Mouse (Mus musculus) liver, adult 2 months (tissue): ENCODE results near the gene Gbp4. TPM values are rescaled to one million over a fixed set of nuclear protein-coding genes. Genes with fewer than 3 reads are reported as not detected.
"Not testable (repeated sequence)": the region's sequence is repeated elsewhere in the genome, so short reads cannot be mapped to it uniquely, and the experiment has no call there.

Source experiments
- DNase-seq: peaks from one replicate; pipeline ENCODE4 v3.0.0-alpha.2; 2011; ENCODE audit warnings: low read depth, low spot score; ENCODE audit errors: extremely low read depth
- H3K27ac ChIP-seq: fragments of 200-500 bp; replicated peaks from 2 replicates; pipeline ENCODE4 v1.5.1; 2012; ENCODE audit warnings: low read depth, mild to moderate bottlenecking, control low read depth, inconsistent platforms, low read length; ENCODE audit not compliant: insufficient read depth
- H3K27me3 ChIP-seq: fragments of 200-500 bp; 2 replicates; pipeline ENCODE4 v1.6.1; 2012; ENCODE audit warnings: mild to moderate bottlenecking, moderate library complexity, low read length, inconsistent platforms; ENCODE audit not compliant: control insufficient read depth, insufficient read depth
- H3K36me3 ChIP-seq: fragments of 200-500 bp; 2 replicates; pipeline ENCODE4 v1.6.1; 2012; ENCODE audit warnings: low read length, inconsistent platforms; ENCODE audit not compliant: control insufficient read depth, insufficient read depth
- H3K4me1 ChIP-seq: fragments of 200-500 bp; 2 replicates; pipeline ENCODE4 v1.6.1; 2011; ENCODE audit warnings: low read length; ENCODE audit not compliant: control insufficient read depth, insufficient read depth
- H3K4me3 ChIP-seq: fragments of 200-500 bp; 2 replicates; pipeline ENCODE4 v1.5.1; 2011; ENCODE audit warnings: low read depth, mild to moderate bottlenecking, control low read depth, low read length, moderate library complexity; ENCODE audit not compliant: insufficient read depth
- H3K79me2 ChIP-seq: fragments of 200-500 bp; 2 replicates; pipeline ENCODE4 v1.6.1; 2012; ENCODE audit warnings: inconsistent platforms, mild to moderate bottlenecking, low read length, moderate library complexity; ENCODE audit not compliant: control insufficient read depth, insufficient read depth
- H3K9ac ChIP-seq: fragments of 200-500 bp; 2 replicates; pipeline ENCODE4 v1.6.1; 2012; ENCODE audit warnings: low read depth, mild to moderate bottlenecking, control low read depth, inconsistent platforms, low read length
- CTCF ChIP-seq: fragments of 200-500 bp; IDR thresholded peaks from 2 replicates; pipeline ENCODE4 v1.5.1; 2011; ENCODE audit warnings: low read depth, low read length, control low read depth
- POLR2A ChIP-seq: fragments of 200-500 bp; IDR thresholded peaks from 2 replicates; pipeline ENCODE4 v1.6.1; 2011; ENCODE audit warnings: low read length, control low read depth; ENCODE audit not compliant: insufficient read depth; ENCODE audit errors: extremely low read depth
- WGBS: fragments of 180-500 bp; shearing (Covaris S2); methylation state at CpG from one replicate; pipeline ENCODE4 v1.1.7; 2018; 5-methylcytosine and 5-hydroxymethylcytosine counted together
- polyA plus RNA-seq: library from polyadenylated mRNA; depleted of rRNA; stranded (reverse); fragments of >200 nt; gene quantifications from 2 replicates; pipeline ENCODE4 v1.2.3, GENCODE M21; 2012; rRNA removed
- total RNA-seq: library from RNA; depleted of rRNA; stranded (reverse); fragments of >200 nt; gene quantifications from 2 replicates; pipeline ENCODE4 v1.2.3, GENCODE M21; 2014; rRNA removed

Gene Gbp4
- total RNA-seq (4.8 and 5.3 TPM in 2 replicates), polyA plus RNA-seq (1.2 and 2.6 TPM in 2 replicates)

DNA sequence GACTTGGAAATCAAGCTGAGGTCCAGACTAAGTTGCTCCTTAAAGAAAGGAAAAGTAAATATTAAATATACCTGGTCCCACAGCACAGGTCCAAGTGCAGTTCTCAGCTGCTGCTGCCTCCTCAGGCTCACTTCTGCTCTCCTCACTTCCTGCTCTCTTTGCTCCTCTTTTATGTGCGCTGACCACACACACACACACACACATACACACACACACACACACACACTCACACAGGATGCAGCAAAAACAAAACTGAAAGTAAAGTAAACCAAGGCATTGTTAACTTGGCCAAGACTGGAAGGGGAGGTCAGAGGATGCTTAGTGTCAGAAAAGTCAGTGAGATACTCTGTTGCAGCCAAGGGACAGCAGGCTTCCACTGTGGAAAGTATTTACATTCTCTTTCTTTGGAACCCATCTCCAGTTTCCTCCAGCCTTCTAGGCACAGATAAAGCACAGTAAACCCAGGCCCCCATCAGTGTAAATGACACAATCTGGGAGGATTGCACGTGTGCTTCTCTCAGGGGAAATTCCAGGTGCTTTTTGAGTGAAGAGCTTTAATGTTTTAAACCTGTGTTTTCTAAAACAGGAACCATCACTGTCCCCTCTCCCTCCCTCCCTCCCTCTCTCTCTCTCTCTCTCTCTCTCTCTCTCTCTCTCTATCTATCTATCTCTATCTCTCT is at the start of gene Gbp4, which contains the start of the genes Gbp9 and Gbp8:
Gene Gbp4, minus strand, starts transcription at position 178 of the 680 bp plus-strand sequence.
Gene Gbp9, minus strand, starts transcription at position 131 of the 680 bp plus-strand sequence.
Gene Gbp8, minus strand, starts transcription at position 132 of the 680 bp plus-strand sequence.
- H3K4me3 ChIP-seq = peak within 1 kb of the TSS; percentile 57
- peak within 1 kb of the TSS; percentile 61; the same call in 1 of the 2 replicates for H3K9ac ChIP-seq
- peak; percentile 39 for DNase-seq

GRCm38 (mm10) chr5:105181446-105181845 is 42.1 kb upstream of the Gbp4 start:
- Histone ChIP-seq H3K4me1 (no peaks in the 10 kb centered on the region), H3K36me3 (no peaks in the 10 kb centered on the region), H3K79me2 (no peaks in the 10 kb centered on the region), H3K27ac (no peak overlapping the region), H3K9ac (no peak overlapping the region), H3K4me3 (no peak overlapping the region), H3K27me3 (no peaks in the 10 kb centered on the region)
- TF ChIP-seq CTCF (no peak), POLR2A (no peak)
- DNase-seq = no peak

More for the DNA sequence above, at the start of gene Gbp4, which contains the start of the genes Gbp9 and Gbp8:
- H3K27me3 ChIP-seq, H3K36me3 ChIP-seq, H3K79me2 ChIP-seq, H3K4me1 ChIP-seq: not testable (repeated sequence)
- H3K27ac ChIP-seq = peak within 1 kb of the TSS; percentile 68
- WGBS = 35% methylated on average over 2 of the region's 2 CpGs

- DNase-seq = no peak
- Histone ChIP-seq H3K9ac (no peak overlapping the region), H3K4me1 (no peaks in the 10 kb centered on the region), H3K4me3 (no peak overlapping the region), H3K27ac (no peak overlapping the region), H3K79me2 (no peaks in the 10 kb centered on the region), H3K27me3 (no peaks in the 10 kb centered on the region), H3K36me3 (no peaks in the 10 kb centered on the region)
- 87% methylated on average over 5 of the region's 5 CpGs for WGBS
- TF ChIP-seq POLR2A (no peak), CTCF (no peak)
These were observed 17.2 kb upstream of the Gbp4 start for GRCm38 (mm10) chr5:105156582-105156981.

GRCm38 (mm10) chr5:105154049-105154448 is 14.7 kb upstream of the Gbp4 start:
- Histone ChIP-seq H3K27ac (no peak overlapping the region), H3K79me2 (no peaks in the 10 kb centered on the region), H3K27me3 (no peaks in the 10 kb centered on the region), H3K9ac (no peak overlapping the region), H3K4me1 (no peaks in the 10 kb centered on the region), H3K36me3 (no peaks in the 10 kb centered on the region), H3K4me3 (no peak overlapping the region)
- TF ChIP-seq CTCF (no peak), POLR2A (no peak)
- no peak for DNase-seq

DNA sequence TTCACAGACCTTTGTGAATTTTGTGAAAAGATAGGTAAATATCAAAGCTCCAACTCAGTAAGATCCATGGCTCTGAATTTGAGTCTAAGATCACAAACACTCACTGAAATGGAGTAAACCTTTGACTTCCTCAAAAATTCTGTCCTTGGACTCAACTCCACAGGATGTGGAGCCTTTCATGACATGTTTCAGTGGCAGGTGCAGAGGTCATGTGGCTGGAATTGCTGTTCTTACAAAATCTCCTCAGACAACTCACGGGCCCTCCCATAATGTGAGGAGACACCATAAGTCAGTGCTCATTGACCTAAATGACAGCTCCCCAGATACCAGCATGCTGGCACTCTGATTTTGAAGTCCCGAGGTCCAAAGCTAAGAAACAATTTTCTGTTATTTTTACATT is 8.7 kb upstream of the Gbp4 start:
- H3K9ac ChIP-seq, H3K27me3 ChIP-seq, DNase-seq, H3K4me1 ChIP-seq, H3K36me3 ChIP-seq, H3K27ac ChIP-seq, H3K4me3 ChIP-seq, H3K79me2 ChIP-seq: not testable (repeated sequence)
- 65% methylated on average over 2 of the region's 2 CpGs for whole genome bisulfite sequencing

- Histone ChIP-seq H3K27ac (peak overlapping the region; percentile 65), H3K4me1 (no peaks in the 10 kb centered on the region), H3K79me2 (no peaks in the 10 kb centered on the region), H3K36me3 (no peaks in the 10 kb centered on the region), H3K9ac (no peak overlapping the region), H3K27me3 (no peaks in the 10 kb centered on the region), H3K4me3 (no peak overlapping the region)
- TF ChIP-seq CTCF = no peak
- no peak for TF ChIP-seq POLR2A
- DNase-seq = no peak
These were observed 7.1 kb upstream of the Gbp4 start for GRCm38 (mm10) chr5:105146447-105146846.

DNA sequence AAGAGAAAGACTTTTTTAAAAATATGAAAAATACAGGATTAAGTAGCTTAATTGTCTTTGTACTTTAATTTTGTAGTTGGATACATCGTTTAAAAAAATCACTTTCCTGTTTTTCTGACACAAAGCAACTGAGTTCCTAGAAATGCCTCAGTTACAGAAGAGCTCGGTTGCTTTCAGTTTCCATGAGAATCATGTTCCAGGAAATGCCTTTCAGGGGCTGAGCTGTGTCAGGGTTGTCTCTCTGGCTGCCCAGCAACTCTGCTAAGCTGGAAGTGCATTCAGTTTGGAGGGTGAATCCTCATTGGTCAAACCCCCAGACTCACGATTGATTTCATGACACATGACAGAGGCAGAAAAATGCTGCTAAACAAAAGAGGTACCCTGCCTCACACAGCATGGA is 6.3 kb upstream of the Gbp4 start:
- WGBS = 46% methylated on average over 3 of the region's 3 CpGs
- not testable (repeated sequence) for H3K27me3 ChIP-seq, H3K4me1 ChIP-seq, H3K4me3 ChIP-seq, H3K79me2 ChIP-seq, H3K9ac ChIP-seq, H3K36me3 ChIP-seq
- peak overlapping the region; percentile 65 for H3K27ac ChIP-seq
- DNase-seq = peak; percentile 25

DNA sequence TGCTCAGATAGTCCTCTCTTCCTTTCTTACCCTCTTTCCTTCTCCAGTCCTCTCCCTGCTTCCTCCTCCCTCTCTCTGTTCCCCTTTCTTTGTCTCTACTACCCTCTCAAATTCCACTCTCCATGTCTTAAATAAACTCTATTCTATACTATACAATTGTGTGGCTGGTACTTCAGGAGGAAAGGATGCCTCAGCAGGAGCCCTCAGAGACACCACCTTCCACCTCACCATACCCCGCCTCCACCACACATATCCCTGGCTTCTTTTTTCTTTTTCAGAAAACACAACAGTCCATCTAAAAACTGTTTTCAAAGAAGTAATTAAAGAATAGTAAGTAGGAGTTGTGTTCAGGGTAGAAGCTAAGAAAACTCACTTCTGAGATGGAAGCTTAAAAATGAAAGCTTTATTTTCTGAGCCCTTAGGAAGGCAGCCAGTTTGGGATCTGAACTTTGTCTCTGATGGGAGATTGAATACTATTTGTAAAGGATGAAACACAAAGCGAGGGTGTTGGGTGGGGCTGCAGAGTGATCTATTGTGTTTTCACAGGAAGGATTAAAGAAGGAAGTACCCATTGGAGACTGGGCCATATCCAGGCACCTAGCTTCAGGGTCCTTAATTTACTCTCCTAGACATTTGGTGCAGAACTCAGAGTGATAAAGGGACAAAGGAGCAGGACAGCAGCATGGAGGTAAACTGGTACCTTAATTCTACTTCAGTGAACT is 864 bp upstream of the Gbp4 start:
- H3K4me1 ChIP-seq, H3K27me3 ChIP-seq, DNase-seq, H3K36me3 ChIP-seq, H3K27ac ChIP-seq, H3K4me3 ChIP-seq, H3K9ac ChIP-seq, H3K79me2 ChIP-seq: not testable (repeated sequence)
- 80% methylated on average over 2 of the region's 2 CpGs for WGBS
